Mouse (Mus musculus) stomach, embryonic 15.5 days (tissue): Measurements from ENCODE around the gene Psme2b. TPM values are rescaled to one million over a fixed set of nuclear protein-coding genes. Genes with fewer than 3 reads are reported as not detected.
"Not testable (repeated sequence)": the region's sequence is repeated elsewhere in the genome, so short reads cannot be mapped to it uniquely, and the experiment has no call there.

ENCODE experiments used
- ATAC-seq: fragments of 200-750 bp; cut with Nextera tagmentation; 2 replicates; pipeline ENCODE4 v1.8.0; 2017; ENCODE audit warnings: low read depth, moderate number of reproducible peaks, moderate TSS enrichment; ENCODE audit not compliant: insufficient read depth, low FRiP score
- H3K27ac ChIP-seq: fragments of 300-500 bp; sonication (generic); 2 replicates; pipeline ENCODE4 v1.5.1; 2015; ENCODE audit warnings: mild to moderate bottlenecking, inconsistent platforms
- H3K27me3 ChIP-seq: fragments of 300-500 bp; sonication (generic); replicated peaks from 2 replicates; pipeline ENCODE4 v1.6.1; 2015; ENCODE audit warnings: inconsistent platforms
- H3K36me3 ChIP-seq: fragments of 300-500 bp; sonication (generic); 2 replicates; pipeline ENCODE4 v1.6.1; 2015; ENCODE audit warnings: inconsistent platforms
- H3K4me1 ChIP-seq: fragments of 300-500 bp; sonication (generic); 2 replicates; pipeline ENCODE4 v1.6.1; 2015; ENCODE audit warnings: inconsistent platforms
- H3K4me2 ChIP-seq: fragments of 300-500 bp; sonication (generic); 2 replicates; pipeline ENCODE4 v1.6.1; 2015; ENCODE audit warnings: mild to moderate bottlenecking, inconsistent platforms
- H3K4me3 ChIP-seq: fragments of 300-500 bp; sonication (generic); replicated peaks from 2 replicates; pipeline ENCODE4 v1.5.1; 2015; ENCODE audit warnings: inconsistent platforms
- H3K9ac ChIP-seq: fragments of 300-500 bp; sonication (generic); 2 replicates; pipeline ENCODE4 v1.6.1; 2015; ENCODE audit warnings: inconsistent platforms
- H3K9me3 ChIP-seq: fragments of 300-500 bp; sonication (generic); 2 replicates; pipeline ENCODE4 v1.6.1; 2016; ENCODE audit warnings: inconsistent platforms
- WGBS: fragments of 180-500 bp; shearing (Covaris S2); methylation state at CpG from one replicate; pipeline ENCODE4 v1.1.7; 2015; 5-methylcytosine and 5-hydroxymethylcytosine counted together
- polyA plus RNA-seq: library from polyadenylated mRNA; unstranded; fragments of >200 nt; fragmentation: Nextera tagmentation; extraction: Ambion mirVana; gene quantifications from 2 replicates; pipeline ENCODE4 v1.2.1, GENCODE M21; 2015

The Psme2b gene
- polyA plus RNA-seq, 1 experiment from 2014 or later: 14.5 TPM

DNA sequence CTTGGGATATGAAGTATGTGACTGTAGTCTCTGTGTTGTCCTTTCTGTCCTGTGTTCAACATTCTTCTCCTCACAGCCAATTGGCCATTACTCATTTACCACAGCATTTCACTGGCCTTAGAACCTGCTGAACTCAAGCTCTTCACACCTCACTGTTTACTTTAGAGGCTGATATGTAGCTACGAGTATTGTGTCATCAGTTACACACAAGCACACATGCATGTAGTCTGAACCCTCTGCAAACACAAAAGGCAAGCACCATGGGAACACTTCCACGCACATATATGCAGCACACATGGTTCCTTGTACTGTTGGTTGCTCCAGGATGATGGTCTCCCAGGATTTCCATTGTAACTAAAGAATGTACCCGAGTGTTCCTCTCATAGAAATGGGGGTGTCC is 10.7 kb downstream of the Psme2b start:
- not testable (repeated sequence) for H3K4me1 ChIP-seq, H3K9ac ChIP-seq, H3K9me3 ChIP-seq, H3K4me2 ChIP-seq, ATAC-seq, H3K36me3 ChIP-seq, H3K27me3 ChIP-seq, H3K4me3 ChIP-seq, H3K27ac ChIP-seq
- no CpG with 5 or more reads among the region's 3 CpGs for WGBS

DNA sequence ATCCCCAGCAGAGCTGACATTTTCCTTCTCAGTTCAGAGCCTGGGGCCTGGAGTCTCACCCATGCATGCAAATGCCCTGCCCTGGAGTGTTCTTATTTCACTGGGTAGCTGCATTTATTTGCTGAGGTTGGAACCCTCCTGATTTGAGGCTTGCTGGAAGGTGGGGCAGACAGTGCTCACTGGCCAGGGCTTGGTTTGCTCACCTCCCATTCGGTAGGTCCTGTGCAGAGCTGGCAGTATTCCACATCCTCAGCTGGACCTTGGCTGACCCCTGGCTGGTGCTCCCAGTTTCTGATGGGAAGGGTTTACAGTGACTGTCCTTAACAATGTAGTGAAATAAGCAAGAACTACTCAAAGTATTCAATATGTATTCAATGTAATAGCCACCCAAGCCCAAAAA is 12.1 kb downstream of the Psme2b start:
- not testable (repeated sequence) for H3K4me1 ChIP-seq, H3K9ac ChIP-seq, H3K4me3 ChIP-seq, H3K36me3 ChIP-seq, H3K4me2 ChIP-seq, H3K9me3 ChIP-seq, H3K27ac ChIP-seq, ATAC-seq, H3K27me3 ChIP-seq
- 25% methylated on average over 1 of the region's 1 CpGs for WGBS

DNA sequence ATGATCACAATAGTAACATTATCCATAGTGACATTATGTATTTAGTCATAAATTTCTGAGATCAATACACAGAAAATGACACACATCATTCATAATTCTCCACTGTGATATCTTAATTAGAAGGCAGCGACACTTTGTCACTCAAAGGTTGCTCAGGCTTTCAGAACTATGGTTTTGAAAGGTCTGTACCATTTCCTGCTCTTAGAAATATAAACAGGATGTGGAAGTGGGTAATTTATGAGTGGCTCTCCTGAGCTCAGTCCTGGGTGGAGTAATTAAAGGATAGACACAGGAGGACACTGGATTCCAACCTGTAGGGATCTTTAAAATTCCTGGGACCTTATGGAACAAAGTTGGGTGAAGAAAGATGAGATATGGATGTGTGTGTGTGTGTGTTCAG is 12.6 kb downstream of the Psme2b start:
- not testable (repeated sequence) for H3K9ac ChIP-seq, H3K27me3 ChIP-seq, H3K4me2 ChIP-seq, H3K4me3 ChIP-seq, H3K4me1 ChIP-seq, H3K9me3 ChIP-seq, H3K27ac ChIP-seq, H3K36me3 ChIP-seq, ATAC-seq
- 41% methylated on average over 1 of the region's 1 CpGs for WGBS

DNA sequence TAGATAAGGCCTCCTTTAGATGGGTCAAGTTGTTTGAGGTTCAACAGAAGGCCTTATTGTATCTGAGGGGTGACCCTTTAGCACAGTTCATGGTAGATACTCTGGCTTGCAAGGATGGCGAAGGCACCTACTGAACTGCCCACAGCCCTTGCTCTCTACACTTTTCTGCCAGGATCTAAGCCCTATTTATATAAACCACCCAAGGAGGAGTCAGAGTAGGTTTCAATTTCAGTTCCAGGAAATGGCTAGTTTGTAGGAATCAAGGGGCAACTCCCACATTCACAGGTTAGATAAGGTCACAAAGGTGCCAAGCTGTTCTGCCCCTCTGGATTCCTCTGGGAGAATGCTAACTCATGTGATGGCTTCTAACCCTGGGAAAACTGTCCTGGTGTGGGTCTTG is 17.9 kb downstream of the Psme2b start:
- not testable (repeated sequence) for H3K9ac ChIP-seq, H3K4me1 ChIP-seq, H3K27me3 ChIP-seq, H3K9me3 ChIP-seq, H3K27ac ChIP-seq, H3K4me3 ChIP-seq, H3K36me3 ChIP-seq, ATAC-seq, H3K4me2 ChIP-seq
- 73% methylated on average over 1 of the region's 1 CpGs for WGBS

DNA sequence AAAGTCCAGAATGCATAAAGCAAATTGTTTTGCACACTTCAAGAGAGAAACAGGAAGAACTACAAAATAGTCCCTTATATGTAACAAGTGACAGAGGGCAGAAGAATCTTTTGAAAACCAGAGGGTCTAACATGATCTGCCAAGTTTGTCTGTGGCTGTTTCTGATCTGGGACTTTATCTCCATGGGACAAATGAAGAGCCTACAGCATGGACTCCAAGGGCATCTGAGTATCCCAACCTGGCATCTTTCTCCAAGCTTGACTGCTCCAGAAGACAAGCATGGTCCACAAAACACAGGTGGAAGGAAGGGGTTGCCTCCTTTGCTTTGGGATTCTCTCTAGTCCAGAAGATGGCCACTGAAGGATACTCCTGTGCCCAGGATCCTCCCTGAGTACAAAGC is 19.6 kb downstream of the Psme2b start:
- H3K9ac ChIP-seq, H3K4me2 ChIP-seq, H3K9me3 ChIP-seq, H3K4me3 ChIP-seq, H3K27ac ChIP-seq, H3K27me3 ChIP-seq, ATAC-seq, H3K36me3 ChIP-seq, H3K4me1 ChIP-seq: not testable (repeated sequence)

DNA sequence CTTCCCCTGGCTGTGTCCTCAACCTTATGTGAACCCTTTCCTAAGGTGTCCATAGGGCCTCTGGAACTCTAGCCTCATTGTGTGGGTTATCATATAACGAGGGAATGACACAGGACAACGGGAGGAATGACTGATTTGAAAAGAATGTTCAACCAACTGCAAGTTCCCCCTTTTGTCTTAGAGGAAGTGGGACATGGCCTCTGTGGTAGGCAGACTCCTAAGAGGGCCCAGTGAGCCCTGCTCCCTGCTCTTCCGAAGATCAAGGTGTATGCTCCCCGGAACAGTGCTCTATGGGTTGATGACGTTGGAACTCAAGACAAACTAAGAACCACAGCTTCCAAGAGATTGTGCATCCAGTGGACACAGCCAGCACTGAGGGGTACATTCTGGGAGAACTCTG is 22.2 kb downstream of the Psme2b start:
- H3K27me3 ChIP-seq, H3K4me2 ChIP-seq, H3K4me1 ChIP-seq, H3K27ac ChIP-seq, H3K9ac ChIP-seq, H3K9me3 ChIP-seq, ATAC-seq, H3K36me3 ChIP-seq, H3K4me3 ChIP-seq: not testable (repeated sequence)
- WGBS: 76% methylated on average over 5 of the region's 5 CpGs

DNA sequence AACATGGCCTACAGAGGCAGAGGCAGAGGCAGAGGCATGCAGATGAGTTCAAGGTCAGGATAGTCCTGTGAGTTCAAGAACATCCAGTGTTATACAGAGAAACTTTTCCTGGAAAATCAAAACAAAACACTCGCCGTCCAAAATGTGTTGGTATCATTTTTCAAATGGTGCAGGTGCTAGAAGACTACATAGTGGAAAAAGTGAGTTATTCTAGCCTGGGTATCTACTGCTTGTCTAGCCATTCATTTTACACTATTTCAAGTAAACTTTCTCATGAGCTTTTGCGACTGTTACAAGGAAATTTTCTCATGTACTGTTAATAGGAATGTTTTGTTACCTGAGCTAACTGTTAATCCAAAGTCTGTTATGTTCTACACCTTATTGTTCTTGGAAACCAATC is 27.6 kb downstream of the Psme2b start:
- Histone ChIP-seq H3K4me1 (no peaks in the 10 kb centered on the region), H3K9me3 (no peaks in the 10 kb centered on the region), H3K27ac (no peak overlapping the region), H3K9ac (no peak overlapping the region), H3K27me3 (no peaks in the 10 kb centered on the region), H3K36me3 (no peaks in the 10 kb centered on the region), H3K4me3 (no peak overlapping the region), H3K4me2 (no peak overlapping the region)
- WGBS: 62% methylated on average over 3 of the region's 3 CpGs
- ATAC-seq: no peak

DNA sequence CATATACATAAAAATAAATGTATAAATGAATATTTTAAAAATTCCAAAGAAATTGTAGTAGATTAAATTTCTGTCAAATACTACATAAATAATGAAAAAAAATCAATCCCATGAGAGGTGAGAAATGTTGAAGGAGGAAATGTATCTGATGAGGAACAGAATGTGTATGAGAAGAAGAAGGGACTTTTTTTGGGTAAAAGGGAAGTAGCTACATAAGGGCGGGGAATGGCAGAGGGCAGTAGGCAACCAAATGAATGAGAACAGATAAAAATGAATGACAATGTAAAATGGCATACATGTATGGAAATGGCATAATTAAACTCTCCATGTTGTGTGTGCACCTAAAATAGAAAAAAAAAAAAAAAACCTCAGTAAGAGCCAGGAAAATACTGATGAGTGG is 32.4 kb downstream of the Psme2b start:
- Histone ChIP-seq H3K4me3 (no peak overlapping the region), H3K4me1 (no peaks in the 10 kb centered on the region), H3K27ac (no peak overlapping the region)

DNA sequence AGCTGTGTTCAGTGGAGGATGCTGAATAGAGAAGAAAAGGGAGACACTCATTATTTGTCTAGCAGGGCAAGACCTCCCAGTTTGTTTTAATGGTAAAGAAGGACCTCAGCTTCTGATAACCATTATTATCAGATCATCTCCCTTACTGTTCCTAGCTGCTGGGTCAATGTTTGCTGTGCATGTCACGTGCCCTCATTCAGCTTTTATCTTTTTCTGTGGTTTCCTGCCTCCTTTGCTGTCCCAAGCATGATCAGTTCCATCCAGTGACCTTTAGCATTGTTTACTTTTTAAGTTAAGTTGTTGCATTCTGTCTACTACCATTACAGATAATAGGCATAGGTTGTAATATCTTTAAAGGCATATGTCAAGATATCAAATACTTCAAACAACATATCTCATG is 37.5 kb downstream of the Psme2b start:
- H3K4me2 ChIP-seq: no peak overlapping the region
- no peaks in the 10 kb centered on the region for H3K36me3 ChIP-seq
- no peak overlapping the region for H3K4me3 ChIP-seq
- no peaks in the 10 kb centered on the region for H3K4me1 ChIP-seq
- H3K27ac ChIP-seq: no peak overlapping the region
- no peaks in the 10 kb centered on the region for H3K27me3 ChIP-seq
- ATAC-seq: no peak
- no peaks in the 10 kb centered on the region for H3K9me3 ChIP-seq
- no peak overlapping the region for H3K9ac ChIP-seq
- WGBS: 44% methylated on average over 1 of the region's 1 CpGs

More for the DNA sequence above, 32.4 kb downstream of the Psme2b start:
- 89% methylated on average over 1 of the region's 1 CpGs for WGBS
- Histone ChIP-seq H3K9ac (no peak overlapping the region), H3K4me2 (no peak overlapping the region), H3K36me3 (no peaks in the 10 kb centered on the region), H3K9me3 (no peaks in the 10 kb centered on the region), H3K27me3 (no peaks in the 10 kb centered on the region)
- no peak for ATAC-seq

DNA sequence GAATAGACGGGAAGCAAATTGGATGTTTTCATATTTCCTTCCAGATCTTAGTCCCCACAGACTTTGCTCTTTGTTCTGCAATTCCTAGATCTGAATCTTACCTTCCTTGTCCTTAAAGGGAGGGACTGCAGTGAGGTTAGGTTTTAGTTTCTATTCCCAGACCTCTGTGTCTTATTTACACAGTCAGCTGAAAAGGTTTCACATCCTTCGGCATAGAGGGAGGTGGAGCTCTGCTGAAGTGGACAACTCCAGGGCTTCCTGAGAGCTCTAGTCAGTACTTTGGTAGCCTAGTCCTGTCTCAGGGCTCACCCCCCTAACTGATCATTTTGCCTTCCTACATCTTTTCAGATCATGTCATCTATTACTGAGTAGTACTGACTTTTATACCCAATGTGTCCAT is 44.0 kb downstream of the Psme2b start, which contains the start of gene Gm5431:
Gm5431 (minus strand) TSS at position 194 of the 400 bp plus-strand sequence.
- no peaks in the 10 kb centered on the region for H3K9me3 ChIP-seq
- 35% methylated on average over 2 of the region's 2 CpGs for WGBS
- no peak within 1 kb of the TSS for H3K27ac ChIP-seq
- no peaks in the 10 kb centered on the region for H3K4me1 ChIP-seq
- H3K36me3 ChIP-seq: no peaks in the 10 kb centered on the region
- no peaks in the 10 kb centered on the region for H3K27me3 ChIP-seq
- H3K4me3 ChIP-seq: no peak within 1 kb of the TSS
- ATAC-seq: no peak
- no peak within 1 kb of the TSS for H3K4me2 ChIP-seq
- no peak within 1 kb of the TSS for H3K9ac ChIP-seq

DNA sequence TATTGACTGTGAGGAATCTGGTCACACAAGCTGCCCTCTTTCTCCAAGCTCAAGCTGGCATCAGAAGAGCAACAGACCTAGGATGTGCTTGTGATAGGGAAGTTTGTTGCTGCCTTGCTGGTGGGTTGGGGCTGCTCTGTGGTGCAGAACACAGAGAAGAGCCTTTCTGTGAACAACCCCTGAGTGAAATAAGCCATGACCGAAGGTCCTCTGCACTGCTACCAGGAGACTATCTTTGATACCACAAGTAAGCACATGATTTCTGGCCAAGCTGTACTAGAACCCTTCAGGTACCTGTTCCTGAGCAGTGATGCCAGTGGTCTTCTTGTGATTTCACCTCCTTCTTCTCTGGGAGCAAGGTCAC is 44.4 kb downstream of the Psme2b start:
- not testable (repeated sequence) for H3K27me3 ChIP-seq, H3K9me3 ChIP-seq, H3K9ac ChIP-seq, H3K27ac ChIP-seq, ATAC-seq, H3K4me2 ChIP-seq, H3K4me1 ChIP-seq, H3K4me3 ChIP-seq, H3K36me3 ChIP-seq
- 87% methylated on average over 1 of the region's 1 CpGs for WGBS

DNA sequence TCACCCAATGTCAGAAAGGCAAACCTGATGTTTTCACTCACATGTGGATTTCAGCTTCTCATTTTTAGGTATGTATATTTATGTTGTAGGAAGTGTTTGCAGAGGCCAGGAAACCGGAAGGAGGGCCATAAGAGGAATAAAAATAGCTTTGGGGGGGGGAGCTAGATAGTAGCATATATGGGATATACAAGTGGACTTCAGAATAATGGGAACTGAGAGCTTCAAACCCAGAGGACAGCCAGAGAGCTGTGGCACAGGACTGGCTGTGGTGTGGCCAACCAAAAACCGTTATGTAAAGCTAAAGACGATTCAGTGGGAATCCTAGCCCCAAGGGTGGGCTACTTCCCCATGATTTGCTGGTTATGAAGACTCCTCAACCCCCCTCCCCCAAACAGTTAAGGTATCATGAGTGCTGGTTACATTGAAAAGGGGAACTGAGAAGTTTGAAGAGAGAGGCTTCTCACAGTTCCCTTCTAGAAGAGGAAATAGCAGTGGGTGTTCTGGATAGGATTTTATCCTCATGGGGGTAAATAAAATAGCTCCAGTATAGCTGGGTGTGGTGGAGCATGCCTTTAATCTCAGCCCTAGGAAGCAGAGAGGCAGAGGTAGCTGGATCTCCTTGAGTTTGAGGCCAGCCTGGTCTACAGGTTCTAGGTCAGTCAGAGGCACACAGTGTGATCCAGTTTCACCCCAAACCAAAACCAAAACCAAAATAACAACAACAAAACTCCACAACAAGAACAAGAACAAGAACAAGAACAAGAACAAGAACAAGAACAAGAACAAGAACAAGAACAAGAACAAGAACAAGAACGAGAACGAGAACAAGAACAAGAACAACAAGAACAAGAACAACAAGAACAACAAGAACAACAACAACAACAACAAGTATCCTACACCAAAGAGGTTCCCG is 45.1 kb downstream of the Psme2b start:
- H3K4me1 ChIP-seq, H3K4me3 ChIP-seq, H3K36me3 ChIP-seq, H3K9me3 ChIP-seq, H3K4me2 ChIP-seq, H3K27me3 ChIP-seq, ATAC-seq, H3K9ac ChIP-seq, H3K27ac ChIP-seq: not testable (repeated sequence)
- WGBS: 75% methylated on average over 6 of the region's 6 CpGs
